Mouse (Mus musculus) activated CD4-positive, CD25-positive, alpha-beta regulatory T cell, adult 9 weeks (primary cell): ENCODE measurements around the gene Ccdc83. TPM values are rescaled to one million over a fixed set of nuclear protein-coding genes. Genes with fewer than 3 reads are reported as not detected.

ENCODE experiments used
- polyA plus RNA-seq: library from polyadenylated mRNA; unstranded; fragments of 100-300 nt; shearing (Covaris generic); gene quantifications from one replicate; pipeline ENCODE4 v1.2.1, GENCODE M21; 2017

The Ccdc83 gene
- polyA plus RNA-seq: not detected

DNA sequence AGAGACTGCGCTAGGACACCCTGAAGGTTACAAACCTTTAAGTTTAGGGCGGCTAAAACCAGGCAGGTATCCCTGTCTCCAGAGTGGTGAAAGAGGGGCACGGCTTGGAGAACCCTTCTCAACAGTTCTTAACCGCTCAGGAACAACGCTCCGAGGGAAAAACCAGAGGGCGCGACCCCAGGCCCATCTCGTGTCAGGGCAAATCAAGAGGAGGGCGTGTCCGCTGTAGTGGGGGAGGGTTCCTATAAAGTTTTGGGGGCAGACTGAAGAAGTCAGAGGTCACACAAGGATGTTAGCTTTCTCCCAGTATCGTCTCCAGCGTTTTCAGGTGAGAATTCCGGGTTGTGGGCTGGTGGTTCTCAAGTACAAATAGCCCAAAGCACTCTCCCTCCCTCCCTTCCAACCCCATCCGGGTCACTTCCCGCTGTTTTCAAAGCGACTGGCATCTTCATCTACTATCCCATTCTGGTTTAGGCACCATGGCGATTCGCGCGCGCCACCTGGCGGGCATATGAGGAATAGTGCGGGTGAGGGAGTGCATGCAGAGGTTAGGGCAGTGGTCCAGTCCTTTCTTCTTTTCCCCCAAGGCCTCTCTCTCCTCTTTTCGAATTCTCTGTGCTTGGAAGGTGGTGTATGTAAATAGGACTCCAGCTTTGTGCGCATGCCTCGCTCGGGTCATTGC, at the start of gene Ccdc83:
Gene Ccdc83, minus strand, starts transcription at position 489 of the 682 bp plus-strand sequence.

GRCm38 (mm10) chr7:90301942-90302646, 36.5 kb upstream of the Ccdc83 start, which contains the start of gene Sytl2:
Gene Sytl2, plus strand, starts transcription at chr7:90302252.

Other genes with a start within 250 kb of the Ccdc83 start
- gene Picalm, start 135.6 kb downstream of the Ccdc83 start, polyA plus RNA-seq: 24.5 TPM
- gene Sytl2, start 36.5 kb upstream of the Ccdc83 start, polyA plus RNA-seq: 79.0 TPM
- gene Ccdc89, start 160.8 kb upstream of the Ccdc83 start, polyA plus RNA-seq: not detected
- 12.2 TPM for gene Crebzf, start 177.0 kb upstream of the Ccdc83 start, polyA plus RNA-seq
- 97.5 TPM for gene Tmem126a, start 191.5 kb upstream of the Ccdc83 start, polyA plus RNA-seq
- gene Tmem126b, start 210.2 kb upstream of the Ccdc83 start, polyA plus RNA-seq: 42.2 TPM
- 0.22 TPM for gene Dlg2, start 210.9 kb upstream of the Ccdc83 start, polyA plus RNA-seq